Mouse (Mus musculus) limb, embryonic 13.5 days (tissue): ENCODE measurements at regions not wholly inside any gene's neighbourhood (a gene's known extent, or its start where the extent isn't known, plus 50 kb on each side); places are given as distances from the start of the nearest gene placed in this dataset.

ENCODE experiments used
- ATAC-seq: fragments of 200-750 bp; cut with Nextera tagmentation; 2 replicates; pipeline ENCODE4 v1.8.0; 2017; ENCODE audit warnings: low read depth, moderate number of reproducible peaks, moderate TSS enrichment; ENCODE audit not compliant: low FRiP score
- H3K27ac ChIP-seq: fragments of 300-500 bp; sonication (generic); 2 replicates; pipeline ENCODE4 v1.5.1; 2015; ENCODE audit warnings: inconsistent platforms, mild to moderate bottlenecking, moderate library complexity
- H3K27me3 ChIP-seq: fragments of 300-500 bp; sonication (generic); 2 replicates; pipeline ENCODE4 v1.6.1; 2015; ENCODE audit warnings: mild to moderate bottlenecking, inconsistent platforms
- H3K36me3 ChIP-seq: fragments of 300-500 bp; sonication (generic); 2 replicates; pipeline ENCODE4 v1.6.1; 2015; ENCODE audit warnings: inconsistent platforms, mild to moderate bottlenecking, moderate library complexity
- H3K4me1 ChIP-seq: fragments of 300-500 bp; sonication (generic); 2 replicates; pipeline ENCODE4 v1.6.1; 2015; ENCODE audit warnings: inconsistent platforms
- H3K4me2 ChIP-seq: fragments of 300-500 bp; sonication (generic); replicated peaks from 2 replicates; pipeline ENCODE4 v1.6.1; 2015; ENCODE audit warnings: inconsistent platforms, mild to moderate bottlenecking, moderate library complexity
- H3K4me3 ChIP-seq: fragments of 300-500 bp; sonication (generic); 2 replicates; pipeline ENCODE4 v1.5.1; 2015; ENCODE audit warnings: moderate library complexity, mild to moderate bottlenecking, inconsistent platforms
- H3K9ac ChIP-seq: fragments of 300-500 bp; sonication (generic); 2 replicates; pipeline ENCODE4 v1.6.1; 2015; ENCODE audit warnings: mild to moderate bottlenecking, inconsistent platforms
- H3K9me3 ChIP-seq: fragments of 300-500 bp; sonication (generic); 2 replicates; pipeline ENCODE4 v1.6.1; 2016; ENCODE audit warnings: inconsistent platforms
- WGBS: fragments of 180-500 bp; shearing (Covaris S2); methylation state at CpG from one replicate; pipeline ENCODE4 v1.1.7; 2015; 5-methylcytosine and 5-hydroxymethylcytosine counted together

DNA sequence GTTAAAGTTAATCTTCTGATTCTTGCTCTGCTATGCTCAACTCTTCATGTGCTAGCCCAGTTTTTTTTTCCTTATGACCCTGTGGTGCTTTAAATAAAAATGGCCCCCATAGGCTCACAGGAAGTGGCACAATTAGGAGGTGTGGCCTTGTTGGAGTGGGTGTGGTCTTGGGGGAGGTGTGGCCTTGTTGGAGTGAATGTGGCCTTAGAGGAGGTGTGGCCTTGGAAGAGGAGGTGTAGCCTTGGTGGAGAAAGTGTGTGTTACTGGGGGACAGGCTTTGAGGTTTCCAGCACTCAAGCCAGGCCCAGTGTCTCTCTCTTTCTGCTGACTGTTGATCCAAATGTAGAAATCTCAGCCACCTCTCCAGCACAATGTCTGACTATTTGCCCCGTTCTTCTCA, 186.0 kb upstream of the Rhobtb1 start:
- Histone ChIP-seq H3K9me3 (no peaks in the 10 kb centered on the region), H3K4me1 (peaks cover 3% of the 10 kb centered on the region; the same call in 1 of the 2 replicates), H3K9ac (no peak overlapping the region), H3K4me2 (no peak overlapping the region), H3K36me3 (no peaks in the 10 kb centered on the region), H3K4me3 (no peak overlapping the region), H3K27me3 (no peaks in the 10 kb centered on the region), H3K27ac (no peak overlapping the region)
- WGBS = 84% methylated on average over 1 of the region's 1 CpGs
- no peak for ATAC-seq

DNA sequence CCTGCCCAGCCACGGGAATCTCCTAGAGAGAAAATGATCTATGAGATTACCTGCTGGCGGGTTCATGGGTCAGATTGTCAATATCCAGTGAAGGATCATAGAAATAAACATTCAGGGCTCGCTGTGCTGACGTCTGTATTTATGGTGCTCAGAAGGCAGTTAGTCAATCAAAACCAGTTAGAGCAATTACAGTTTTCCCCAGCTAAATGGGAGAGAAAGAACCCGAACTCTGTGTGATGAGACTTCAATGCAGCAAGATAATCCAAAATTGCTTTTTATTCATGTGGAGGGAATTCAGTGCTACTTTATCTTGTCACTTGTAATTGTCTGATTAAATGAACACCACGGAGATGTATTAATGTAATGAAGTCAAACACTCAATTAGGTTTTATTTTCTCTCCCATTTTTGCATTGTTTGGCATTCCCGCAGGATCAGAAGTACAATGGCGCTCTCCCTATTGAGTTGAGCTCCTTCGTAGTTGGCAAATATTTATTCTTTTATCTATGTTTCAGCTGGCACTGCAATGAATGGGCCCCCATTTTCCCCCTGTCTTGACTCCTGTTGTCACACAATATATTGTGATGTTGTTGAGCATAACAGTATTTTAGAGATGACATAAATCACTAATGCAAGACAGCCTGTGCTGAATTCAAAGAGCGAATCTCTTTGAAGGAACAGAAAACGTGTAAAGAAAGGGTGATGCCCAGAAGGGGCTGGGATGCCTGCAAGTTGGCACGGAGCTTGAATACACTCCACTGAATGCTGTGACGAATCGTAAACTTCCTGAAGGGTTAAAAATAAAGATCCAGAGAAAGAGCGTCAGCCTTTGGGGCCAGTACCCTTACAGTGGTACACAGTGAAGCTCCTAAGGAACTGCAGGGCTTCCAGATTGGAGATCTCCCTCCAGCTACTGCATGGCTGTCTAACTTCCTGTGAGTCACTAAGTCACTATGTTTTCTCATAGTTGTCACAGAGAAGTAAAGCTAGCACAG, 183.0 kb upstream of the Rhobtb1 start:
- no peak for ATAC-seq
- Histone ChIP-seq H3K9ac (no peak overlapping the region), H3K27ac (no peak overlapping the region), H3K9me3 (no peaks in the 10 kb centered on the region), H3K4me3 (no peak overlapping the region), H3K4me2 (no peak overlapping the region), H3K27me3 (no peaks in the 10 kb centered on the region), H3K4me1 (no peaks in the 10 kb centered on the region), H3K36me3 (no peaks in the 10 kb centered on the region)
- 69% methylated on average over 15 of the region's 15 CpGs for WGBS

DNA sequence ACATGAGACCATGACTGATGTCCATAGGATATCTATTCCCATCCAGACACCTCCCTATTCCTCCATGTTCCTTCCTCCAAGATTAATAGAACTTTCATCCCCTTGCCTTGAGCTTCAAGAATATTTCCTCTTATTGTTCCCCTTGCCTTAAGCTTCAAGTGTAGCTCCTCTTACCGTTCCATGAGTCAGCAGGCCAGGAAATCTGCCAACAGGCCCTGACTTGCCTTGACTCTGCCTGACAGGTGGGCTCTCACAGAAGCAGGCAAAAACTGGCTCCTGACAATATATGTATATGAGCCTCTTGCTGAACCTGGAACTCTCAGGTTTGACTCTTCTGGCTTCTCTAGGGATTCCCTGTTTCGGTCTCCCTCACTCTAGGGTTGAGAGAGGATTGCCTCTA, 180.7 kb upstream of the Rhobtb1 start:
- WGBS = 84% methylated on average over 2 of the region's 2 CpGs
- no peak overlapping the region for H3K27ac ChIP-seq
- H3K9me3 ChIP-seq = no peaks in the 10 kb centered on the region
- no peaks in the 10 kb centered on the region for H3K27me3 ChIP-seq
- no peaks in the 10 kb centered on the region for H3K36me3 ChIP-seq
- no peak overlapping the region for H3K4me2 ChIP-seq
- no peak overlapping the region for H3K9ac ChIP-seq
- ATAC-seq = no peak
- no peak overlapping the region for H3K4me3 ChIP-seq
- no peaks in the 10 kb centered on the region for H3K4me1 ChIP-seq

DNA sequence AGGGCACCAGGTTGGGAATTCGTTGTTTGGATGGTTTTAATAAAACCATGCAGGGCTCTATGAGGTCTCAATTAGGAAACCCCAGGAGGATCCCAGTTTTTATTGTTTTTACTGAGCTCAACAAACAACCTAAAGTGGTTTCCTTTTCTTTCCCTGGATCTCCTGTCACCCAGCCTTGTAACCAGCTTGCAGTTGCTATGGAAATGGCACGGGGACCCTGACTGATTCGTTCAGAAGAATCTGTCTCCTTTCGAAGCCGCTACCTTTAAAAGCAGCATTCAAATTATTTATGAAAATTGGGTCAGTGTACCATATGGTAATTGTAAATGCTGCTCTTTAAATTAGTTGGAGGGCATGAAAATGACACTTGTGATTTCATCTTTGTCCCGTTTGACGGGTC, 176.5 kb upstream of the Rhobtb1 start:
- Histone ChIP-seq H3K4me3 (no peak overlapping the region), H3K27ac (no peak overlapping the region), H3K9me3 (no peaks in the 10 kb centered on the region), H3K36me3 (no peaks in the 10 kb centered on the region), H3K27me3 (no peaks in the 10 kb centered on the region), H3K4me2 (no peak overlapping the region), H3K9ac (no peak overlapping the region), H3K4me1 (0 out of 2 replicates have a peak, but pooled peaks cover 2% of the 10 kb centered on the region)
- ATAC-seq = no peak
- 56% methylated on average over 7 of the region's 7 CpGs for WGBS

DNA sequence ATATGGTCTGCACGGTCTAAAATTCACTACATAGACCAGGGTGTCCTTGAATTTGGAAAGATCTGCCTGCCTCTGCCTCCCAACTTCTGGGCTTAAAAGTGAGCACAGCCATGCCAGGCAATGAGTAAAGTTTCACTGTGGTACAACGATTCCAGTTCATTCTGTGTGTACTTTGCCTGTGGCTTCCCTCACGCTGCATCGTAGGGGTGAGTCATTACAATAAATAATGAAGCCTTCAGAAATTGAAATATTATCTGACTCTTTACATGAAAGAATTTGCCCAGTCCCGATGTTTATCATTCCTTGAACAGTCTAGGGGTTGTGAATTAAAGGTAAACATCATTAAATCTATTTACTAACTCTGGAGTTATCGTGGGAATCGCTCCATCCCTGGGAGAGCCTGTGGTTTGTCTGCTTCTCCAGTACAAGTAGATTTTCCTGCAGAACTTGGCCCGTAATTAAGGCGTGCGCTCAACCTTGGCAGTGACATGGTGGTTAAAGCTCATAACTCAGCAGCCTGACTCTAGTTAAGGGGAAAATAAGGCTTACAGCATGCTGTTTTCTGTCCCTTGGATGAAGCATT, 174.7 kb upstream of the Rhobtb1 start:
- H3K36me3 ChIP-seq = no peaks in the 10 kb centered on the region
- 0 out of 2 replicates have a peak, but pooled peaks cover 2% of the 10 kb centered on the region for H3K4me1 ChIP-seq
- H3K9me3 ChIP-seq = no peaks in the 10 kb centered on the region
- H3K27me3 ChIP-seq = no peaks in the 10 kb centered on the region
- 58% methylated on average over 10 of the region's 10 CpGs for WGBS
- H3K4me2 ChIP-seq = no peak overlapping the region
- no peak overlapping the region for H3K4me3 ChIP-seq
- no peak overlapping the region for H3K9ac ChIP-seq
- H3K27ac ChIP-seq = no peak overlapping the region
- ATAC-seq = no peak

DNA sequence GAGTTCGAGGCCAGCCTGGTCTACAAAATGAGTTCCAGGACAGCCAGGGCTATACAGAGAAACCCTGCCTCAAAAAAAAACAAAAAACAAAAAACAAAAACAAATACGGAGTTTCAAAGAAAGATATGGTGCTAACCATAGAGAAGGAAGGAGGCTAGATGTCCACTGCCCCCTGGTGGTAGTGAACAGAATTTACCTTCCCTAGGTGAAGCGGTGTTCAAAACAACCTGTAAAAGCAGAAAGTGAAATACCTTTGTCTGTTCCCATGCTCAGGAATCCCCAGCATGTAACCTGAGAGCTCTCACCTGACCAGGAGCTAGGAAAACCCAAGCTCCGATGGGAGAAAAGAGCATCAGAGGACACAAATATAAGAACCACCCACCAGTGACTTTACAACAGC, 173.1 kb upstream of the Rhobtb1 start:
- Histone ChIP-seq H3K36me3 (no peaks in the 10 kb centered on the region), H3K4me2 (no peak overlapping the region), H3K27me3 (no peaks in the 10 kb centered on the region), H3K4me1 (0 out of 2 replicates have a peak, but pooled peaks cover 2% of the 10 kb centered on the region), H3K27ac (no peak overlapping the region), H3K9ac (no peak overlapping the region), H3K9me3 (no peaks in the 10 kb centered on the region), H3K4me3 (no peak overlapping the region)
- 73% methylated on average over 4 of the region's 4 CpGs for WGBS
- no peak for ATAC-seq

DNA sequence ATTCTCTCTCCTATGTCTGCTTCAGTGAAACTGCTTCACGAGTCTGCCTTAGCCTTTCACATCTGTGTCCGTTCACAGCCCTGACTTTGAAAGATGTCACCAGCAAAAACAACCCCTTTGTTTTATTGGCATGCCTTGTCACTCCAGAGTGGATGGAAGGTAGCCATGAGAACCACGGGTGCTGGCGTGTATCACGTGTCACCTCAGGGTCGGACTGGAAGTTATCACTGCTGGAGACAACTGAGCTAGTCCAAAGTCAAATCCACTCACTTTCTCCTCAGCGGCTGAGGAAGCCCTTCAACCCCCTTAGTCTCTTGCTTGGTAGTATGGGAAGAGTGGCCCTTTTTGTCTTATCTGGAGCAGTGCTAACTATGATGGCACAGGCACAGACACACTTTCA, 171.3 kb upstream of the Rhobtb1 start:
- 0 out of 2 replicates have a peak, but pooled peaks cover 2% of the 10 kb centered on the region for H3K4me1 ChIP-seq
- H3K27ac ChIP-seq = no peak overlapping the region
- ATAC-seq = no peak
- H3K36me3 ChIP-seq = no peaks in the 10 kb centered on the region
- no peak overlapping the region for H3K4me3 ChIP-seq
- no peaks in the 10 kb centered on the region for H3K9me3 ChIP-seq
- no peak overlapping the region for H3K4me2 ChIP-seq
- H3K27me3 ChIP-seq = no peaks in the 10 kb centered on the region
- no peak overlapping the region for H3K9ac ChIP-seq
- WGBS = 66% methylated on average over 7 of the region's 7 CpGs

DNA sequence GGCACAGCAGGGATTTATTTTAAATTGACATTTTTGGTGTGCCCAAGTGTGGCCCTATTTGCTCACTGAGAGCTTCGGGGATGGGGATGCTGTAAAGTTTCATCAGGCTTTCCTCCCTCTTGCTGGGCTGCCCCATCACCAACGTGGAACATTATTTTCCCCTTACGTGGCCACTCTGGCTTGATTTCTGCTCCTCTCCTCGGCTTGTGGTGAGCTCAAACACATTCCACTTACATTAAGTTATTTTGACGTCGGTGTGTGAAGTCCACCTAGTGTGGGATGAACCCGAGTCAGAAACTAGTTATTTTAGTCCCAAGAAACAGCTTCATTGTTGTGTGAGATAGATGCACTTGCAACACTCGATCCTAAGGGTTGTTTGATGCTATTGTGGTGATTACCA, 168.9 kb upstream of the Rhobtb1 start:
- Histone ChIP-seq H3K27ac (no peak overlapping the region), H3K4me1 (peaks cover 3% of the 10 kb centered on the region), H3K36me3 (no peaks in the 10 kb centered on the region), H3K9me3 (no peaks in the 10 kb centered on the region), H3K4me3 (no peak overlapping the region), H3K4me2 (no peak overlapping the region), H3K9ac (no peak overlapping the region), H3K27me3 (no peaks in the 10 kb centered on the region)
- 76% methylated on average over 8 of the region's 8 CpGs for WGBS
- ATAC-seq = no peak

DNA sequence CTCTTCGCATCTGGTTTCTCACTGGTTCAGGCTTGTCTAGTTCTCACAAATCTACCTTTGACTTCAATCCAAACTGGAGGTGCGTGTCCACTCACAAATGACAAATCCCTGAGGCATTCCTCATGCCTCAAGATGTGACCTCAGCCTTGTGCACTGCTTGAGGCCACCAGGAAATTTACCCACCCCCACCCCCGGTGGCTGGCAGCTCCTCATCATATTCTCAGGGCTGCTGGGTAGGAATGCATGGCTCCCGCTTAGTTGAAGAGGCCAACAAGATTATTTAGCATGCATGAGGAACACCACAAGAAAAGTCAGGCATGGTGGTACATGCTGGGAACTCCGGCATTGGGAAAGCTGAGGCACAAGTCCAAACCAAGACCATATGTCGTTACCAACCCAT, 160.7 kb upstream of the Rhobtb1 start:
- no peak overlapping the region for H3K27ac ChIP-seq
- no peak overlapping the region for H3K4me3 ChIP-seq
- no peak for ATAC-seq
- no peaks in the 10 kb centered on the region for H3K27me3 ChIP-seq
- H3K4me2 ChIP-seq = no peak overlapping the region
- H3K4me1 ChIP-seq = peaks cover 42% of the 10 kb centered on the region
- no peaks in the 10 kb centered on the region for H3K9me3 ChIP-seq
- no peak overlapping the region for H3K9ac ChIP-seq
- 73% methylated on average over 6 of the region's 6 CpGs for WGBS
- H3K36me3 ChIP-seq = no peaks in the 10 kb centered on the region

DNA sequence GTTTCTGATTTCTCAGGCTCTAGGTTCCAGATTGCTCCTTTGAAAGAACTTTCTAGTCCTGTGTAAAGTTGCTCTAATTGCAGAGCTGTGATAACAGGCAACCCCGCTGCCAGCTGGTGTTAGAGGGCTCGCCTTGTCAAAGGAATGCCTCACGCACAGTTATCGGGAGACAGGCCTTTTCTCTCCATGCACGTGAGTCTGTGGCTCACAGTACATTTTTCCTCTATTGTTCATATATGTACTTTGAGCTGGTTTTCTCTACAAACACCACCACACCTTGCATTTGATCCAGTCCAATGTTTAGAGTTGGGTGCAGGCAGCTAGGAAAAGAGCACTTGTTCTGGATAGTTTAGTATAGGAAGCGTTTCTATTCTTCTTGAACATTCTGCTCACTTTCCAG, 151.6 kb upstream of the Rhobtb1 start:
- no peak overlapping the region for H3K27ac ChIP-seq
- no peak overlapping the region for H3K9ac ChIP-seq
- peaks cover 9% of the 10 kb centered on the region for H3K9me3 ChIP-seq
- H3K4me3 ChIP-seq = no peak overlapping the region
- no peak overlapping the region for H3K4me2 ChIP-seq
- ATAC-seq = no peak
- H3K4me1 ChIP-seq = no peaks in the 10 kb centered on the region
- H3K27me3 ChIP-seq = no peaks in the 10 kb centered on the region
- no peaks in the 10 kb centered on the region for H3K36me3 ChIP-seq
- 89% methylated on average over 6 of the region's 6 CpGs for WGBS

DNA sequence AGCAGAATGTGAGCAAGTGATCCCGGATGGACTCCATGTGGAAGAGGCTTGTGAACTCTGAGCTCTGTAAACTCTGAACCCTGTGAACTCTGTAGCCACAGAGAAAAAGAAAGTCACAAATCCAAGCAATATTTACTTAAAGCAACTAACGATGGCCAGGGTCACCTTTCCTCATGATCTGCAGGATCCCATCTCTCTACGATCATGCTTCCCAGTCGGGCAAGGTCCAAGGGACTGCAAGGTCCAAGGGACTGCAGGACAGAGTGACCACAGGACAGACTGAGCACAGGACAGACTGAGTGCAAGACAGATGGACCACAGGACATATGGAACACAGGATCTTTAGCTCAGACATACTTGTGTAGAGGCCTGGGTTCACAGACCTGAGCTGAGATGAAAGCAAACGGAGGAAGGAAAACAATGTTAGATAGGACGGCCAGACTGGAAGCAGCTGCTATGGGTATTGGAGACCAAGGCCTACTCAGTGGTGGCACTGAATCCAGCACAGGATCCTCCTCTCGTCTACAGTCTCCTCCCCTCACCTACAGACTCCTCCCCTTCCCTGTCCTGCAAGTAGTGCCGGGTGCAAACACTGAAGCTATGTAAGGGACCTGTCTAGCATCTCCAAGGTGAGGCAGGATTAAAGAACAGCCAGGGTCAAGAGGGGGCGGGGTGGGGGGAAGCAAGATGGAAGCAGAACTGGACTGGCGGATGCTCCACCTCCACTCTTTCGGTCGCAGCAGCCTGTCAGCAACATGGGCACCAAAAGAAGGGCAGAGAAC, 149.4 kb upstream of the Rhobtb1 start:
- H3K9ac ChIP-seq = no peak overlapping the region
- H3K27me3 ChIP-seq = no peaks in the 10 kb centered on the region
- no peak overlapping the region for H3K27ac ChIP-seq
- ATAC-seq = no peak
- H3K4me1 ChIP-seq = 0 out of 2 replicates have a peak, but pooled peaks cover 3% of the 10 kb centered on the region
- WGBS = 87% methylated on average over 12 of the region's 12 CpGs
- peaks cover 9% of the 10 kb centered on the region for H3K9me3 ChIP-seq
- no peak overlapping the region for H3K4me2 ChIP-seq
- no peak overlapping the region for H3K4me3 ChIP-seq
- H3K36me3 ChIP-seq = no peaks in the 10 kb centered on the region
